Mouse (Mus musculus) liver, embryonic 14.5 days (tissue): ENCODE measurements around the gene Dennd1a. TPM values are rescaled to one million over a fixed set of nuclear protein-coding genes. Genes with fewer than 3 reads are reported as not detected.
A peak's percentile ranks its signal among the peaks of the same experiment; 100 is the strongest.

ENCODE experiments used
- ATAC-seq: fragments of 200-750 bp; cut with Nextera tagmentation; 2 replicates; pipeline ENCODE4 v1.8.0; 2017; ENCODE audit warnings: moderate number of reproducible peaks, mild to moderate bottlenecking, moderate library complexity; ENCODE audit not compliant: insufficient read depth
- DNase-seq, 3 experiments: peaks; one replicate each; pipeline ENCODE4 v3.0.0-alpha.2; 2012 to 2013; ENCODE audit warnings: low read depth in 3 of 3, low spot score in 3 of 3
- H3K27ac ChIP-seq: fragments of 300-500 bp; sonication (generic); 2 replicates; pipeline ENCODE4 v1.5.1; 2014; ENCODE audit warnings: moderate library complexity, mild to moderate bottlenecking, control low read depth, inconsistent platforms
- H3K27me3 ChIP-seq: fragments of 300-500 bp; sonication (generic); 2 replicates; pipeline ENCODE4 v1.6.1; 2014; ENCODE audit warnings: mild to moderate bottlenecking, low read length, moderate library complexity; ENCODE audit not compliant: control insufficient read depth, insufficient read depth
- H3K36me3 ChIP-seq: fragments of 300-500 bp; sonication (generic); replicated peaks from 2 replicates; pipeline ENCODE4 v1.6.1; 2014; ENCODE audit warnings: low read depth; ENCODE audit not compliant: control insufficient read depth, insufficient read depth
- H3K4me1 ChIP-seq, 2 experiments: fragments of 200-500 bp in 1 of 2; fragments of 300-500 bp in 1 of 2; sonication (generic) in 1 of 2; replicated peaks; 2 replicates each; pipeline ENCODE4 v1.6.1; 2012 to 2014; ENCODE audit warnings: antibody characterized with exemption in 1 of 2, inconsistent platforms in 1 of 2, low read length in 1 of 2; ENCODE audit not compliant: control insufficient read depth in 2 of 2, insufficient read depth in 2 of 2
- H3K4me2 ChIP-seq: fragments of 300-500 bp; sonication (generic); 2 replicates; pipeline ENCODE4 v1.6.1; 2014; ENCODE audit warnings: low read depth, mild to moderate bottlenecking, control low read depth, moderate library complexity
- H3K4me3 ChIP-seq, 2 experiments: fragments of 200-500 bp in 1 of 2; fragments of 300-500 bp in 1 of 2; sonication (generic) in 1 of 2; 2 replicates each; pipeline ENCODE4 v1.5.1; 2012 to 2014; ENCODE audit warnings: low read depth in 2 of 2, low read length in 2 of 2, mild to moderate bottlenecking in 2 of 2, control low read depth in 1 of 2, inconsistent platforms in 1 of 2, moderate library complexity in 1 of 2; ENCODE audit not compliant: insufficient read depth in 1 of 2
- H3K9ac ChIP-seq: fragments of 300-500 bp; sonication (generic); replicated peaks from 2 replicates; pipeline ENCODE4 v1.6.1; 2014; ENCODE audit warnings: mild to moderate bottlenecking, control low read depth, moderate library complexity
- H3K9me3 ChIP-seq: fragments of 300-500 bp; sonication (generic); 2 replicates; pipeline ENCODE4 v1.6.1; 2016; ENCODE audit warnings: low read length, mixed read lengths; ENCODE audit not compliant: control insufficient read depth
- CTCF ChIP-seq: IDR thresholded peaks from 2 replicates; pipeline ENCODE4 v1.5.1; 2016; ENCODE audit warnings: antibody characterized with exemption, low read depth, control low read depth
- EP300 ChIP-seq: IDR thresholded peaks from 2 replicates; pipeline ENCODE4 v1.6.1; 2016; ENCODE audit warnings: antibody characterized with exemption, low read depth
- WGBS: fragments of 180-500 bp; shearing (Covaris S2); extraction: QIAGEN DNeasy Blood & Tissue Kit; methylation state at CpG from one replicate; pipeline ENCODE4 v1.1.7; 2014; ENCODE audit not compliant: insufficient replicate concordance; 5-methylcytosine and 5-hydroxymethylcytosine counted together
- polyA plus RNA-seq, 2 experiments: library from polyadenylated mRNA; depleted of rRNA in 1 of 2; stranded (reverse) in 1 of 2; unstranded in 1 of 2; fragments of >200 nt; fragmentation: Nextera tagmentation in 1 of 2; extraction: Ambion mirVana in 1 of 2; gene quantifications; 2 replicates each; pipeline versions ENCODE4 v1.2.1 to v1.2.3; 2012 to 2014

Dennd1a gene
- polyA plus RNA-seq, 2 experiments = 5.5 to 6.5 TPM

DNA sequence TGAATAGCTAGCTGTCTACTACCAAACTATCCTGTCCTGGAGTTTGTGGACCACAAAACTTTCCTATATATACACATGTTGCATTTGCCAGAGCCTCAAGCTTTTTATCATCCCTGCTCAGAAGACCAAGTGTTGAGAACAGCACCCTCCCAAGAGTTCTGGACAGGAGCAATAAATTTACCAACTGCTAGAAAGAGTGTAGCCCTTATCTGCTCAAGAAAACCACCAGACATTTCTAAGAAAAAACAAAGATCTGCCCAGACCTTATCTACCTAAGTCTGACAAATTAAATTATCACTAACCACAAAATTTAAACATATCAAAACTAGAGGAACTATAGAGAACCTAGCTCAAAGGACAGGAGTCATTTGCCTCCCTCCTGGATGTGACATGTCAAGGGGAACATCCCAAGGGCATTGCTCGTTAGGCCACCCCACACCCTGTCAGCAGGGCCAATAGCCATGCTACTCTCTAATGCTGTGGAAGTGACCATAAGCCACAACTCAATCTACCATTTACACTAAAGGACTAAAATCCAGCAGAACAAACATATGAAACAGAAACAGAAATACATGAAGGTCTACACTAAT is 154.9 kb downstream of the Dennd1a start:
- DNase-seq = peak; percentile 45 to 61 (median 60)
- Histone ChIP-seq H3K27me3 (no peaks in the 10 kb centered on the region), H3K9me3 (no peaks in the 10 kb centered on the region), H3K36me3 (no peaks in the 10 kb centered on the region), H3K9ac (0 out of 2 replicates have a peak overlapping the region, but pooled peaks have one; percentile 20), H3K4me1 (peaks cover 38 to 40% of the 10 kb centered on the region in 2 experiments), H3K4me3 (no peak overlapping the region), H3K27ac (peak overlapping the region; percentile 7), H3K4me2 (peak overlapping the region; percentile 31)
- TF ChIP-seq CTCF (no peak), EP300 (peak; percentile 84)
- peak; percentile 91 for ATAC-seq
- 8% methylated on average over 1 of the region's 1 CpGs for WGBS

DNA sequence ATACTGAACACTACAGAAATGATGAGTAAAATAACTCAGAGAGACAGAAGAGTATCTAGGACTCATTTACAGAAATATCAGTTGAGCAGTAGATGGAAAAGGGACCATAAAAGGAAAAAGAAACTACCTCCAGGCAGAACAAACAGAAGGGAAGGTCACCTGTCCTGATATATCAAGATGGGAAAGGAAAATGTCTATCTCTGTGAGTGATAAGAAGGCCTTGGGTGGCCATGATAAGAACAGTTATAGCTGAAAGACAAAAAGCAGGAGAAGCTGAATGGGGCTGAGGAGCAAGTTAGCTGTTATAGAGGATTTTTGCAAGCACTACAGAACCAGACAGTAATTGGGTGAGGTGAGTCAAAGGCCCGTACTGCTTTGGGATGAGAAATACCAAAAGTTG is 155.7 kb downstream of the Dennd1a start:
- Histone ChIP-seq H3K4me1 (peaks cover 46 to 47% of the 10 kb centered on the region in 2 experiments), H3K4me2 (peak overlapping the region; percentile 31)
- 38% methylated on average over 1 of the region's 1 CpGs for WGBS

GRCm38 (mm10) chr2:38129961-38130802 is 157.0 kb downstream of the Dennd1a start:
- Histone ChIP-seq H3K9me3 (no peaks in the 10 kb centered on the region), H3K4me2 (no peak overlapping the region), H3K4me1 (peaks cover 58 to 61% of the 10 kb centered on the region in 2 experiments), H3K27ac (peak overlapping the region; percentile 18), H3K9ac (no peak overlapping the region), H3K27me3 (no peaks in the 10 kb centered on the region), H3K4me3 (no peak overlapping the region), H3K36me3 (no peaks in the 10 kb centered on the region)
- ATAC-seq = no peak
- no peak for TF ChIP-seq EP300
- DNase-seq = no peak
- WGBS = 72% methylated on average over 6 of the region's 6 CpGs

More for the DNA sequence above, 155.7 kb downstream of the Dennd1a start:
- no peak for ATAC-seq
- H3K4me3 ChIP-seq = no peak overlapping the region
- H3K9me3 ChIP-seq = no peaks in the 10 kb centered on the region
- no peak for DNase-seq
- no peak overlapping the region for H3K9ac ChIP-seq
- no peaks in the 10 kb centered on the region for H3K36me3 ChIP-seq
- TF ChIP-seq EP300 (0 out of 2 replicates have a peak, but pooled peaks have one; percentile 13), CTCF (no peak)
- H3K27ac ChIP-seq = peak overlapping the region; percentile 7
- no peaks in the 10 kb centered on the region for H3K27me3 ChIP-seq

DNA sequence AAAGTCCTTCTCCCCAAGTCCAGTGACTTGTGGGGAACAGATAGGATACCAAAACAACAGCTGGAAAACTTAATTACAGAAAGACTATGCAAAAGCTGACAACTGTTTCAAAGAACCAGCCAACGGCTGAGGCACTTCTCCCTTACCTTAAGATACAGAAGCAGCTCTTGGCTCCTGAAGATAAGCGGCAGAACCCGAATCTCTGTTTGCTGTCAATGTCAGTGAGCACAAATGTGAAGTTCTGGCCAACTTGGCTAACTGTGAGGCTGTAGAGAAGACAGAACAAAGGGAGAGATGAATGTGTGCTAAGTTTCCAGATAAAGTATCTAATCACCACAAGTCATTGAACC is 160.8 kb downstream of the Dennd1a start:
- Histone ChIP-seq H3K9me3 (no peaks in the 10 kb centered on the region), H3K4me2 (peak overlapping the region; percentile 64), H3K4me1 (peaks cover 42 to 51% of the 10 kb centered on the region in 2 experiments), H3K27ac (peak overlapping the region; percentile 83), H3K27me3 (no peaks in the 10 kb centered on the region), H3K36me3 (no peaks in the 10 kb centered on the region), H3K9ac (peak overlapping the region; percentile 58), H3K4me3 (peak overlapping the region; percentile 17 to 29; a peak in 2 of 4 replicates)
- TF ChIP-seq CTCF (no peak), EP300 (peak; percentile 78)
- peak; percentile 64 to 67 (median 66) for DNase-seq
- ATAC-seq = peak; percentile 88
- 6% methylated on average over 3 of the region's 3 CpGs for WGBS
